Mouse (Mus musculus) spleen, adult 12 weeks (tissue): ENCODE measurements around the gene Gm20388.

Source experiments
- DNase-seq: peaks from one replicate; pipeline ENCODE4 v3.0.0; 2022; ENCODE audit warnings: low spot score

Gene Gm20388

GRCm38 (mm10) chr8:122282501-122283355 is 2372.1 kb downstream of the Gm20388 start:
- no peak for DNase-seq

DNA sequence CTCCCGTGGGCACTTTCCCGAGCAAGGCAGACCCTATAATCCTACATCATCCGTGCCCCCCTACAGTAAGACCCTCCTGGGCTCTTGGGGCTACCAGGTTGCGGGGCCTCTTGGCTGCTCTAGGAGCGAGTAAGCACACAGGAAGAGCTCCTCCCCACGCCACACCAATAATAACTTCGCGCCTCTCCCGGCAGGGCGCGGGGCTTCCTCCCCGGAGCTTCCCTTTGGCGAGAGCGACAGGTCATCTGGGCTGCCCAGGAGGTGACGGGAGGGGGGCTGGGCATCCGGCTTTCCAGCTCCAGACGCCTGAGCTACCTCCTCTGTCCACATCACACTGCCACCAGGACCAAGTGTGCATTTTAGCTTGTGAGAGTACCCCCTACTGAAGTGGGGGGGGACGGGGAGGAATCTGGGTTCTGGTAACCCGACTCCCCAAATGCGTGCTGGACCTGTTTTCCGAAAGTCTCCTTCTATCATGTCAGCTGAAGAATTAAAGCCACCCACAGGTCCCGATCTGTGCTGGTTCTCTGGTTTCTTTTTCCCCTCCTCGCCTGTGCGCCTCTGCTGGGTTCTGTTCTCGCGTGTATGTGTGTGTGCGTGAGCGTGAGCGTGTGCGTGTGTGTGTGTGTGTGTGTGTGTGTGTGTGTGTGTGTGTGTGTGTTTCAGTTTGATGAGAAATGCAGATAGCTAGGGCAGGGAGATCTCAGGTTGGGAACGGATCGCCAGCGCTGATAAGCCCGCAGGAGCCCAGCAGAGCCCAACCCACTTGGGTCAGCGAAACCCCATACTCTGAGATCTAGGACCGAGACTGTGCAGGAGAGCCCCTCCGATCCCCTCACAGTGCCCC is 2372.9 kb downstream of the Gm20388 start:
- DNase-seq, result no peak

DNA sequence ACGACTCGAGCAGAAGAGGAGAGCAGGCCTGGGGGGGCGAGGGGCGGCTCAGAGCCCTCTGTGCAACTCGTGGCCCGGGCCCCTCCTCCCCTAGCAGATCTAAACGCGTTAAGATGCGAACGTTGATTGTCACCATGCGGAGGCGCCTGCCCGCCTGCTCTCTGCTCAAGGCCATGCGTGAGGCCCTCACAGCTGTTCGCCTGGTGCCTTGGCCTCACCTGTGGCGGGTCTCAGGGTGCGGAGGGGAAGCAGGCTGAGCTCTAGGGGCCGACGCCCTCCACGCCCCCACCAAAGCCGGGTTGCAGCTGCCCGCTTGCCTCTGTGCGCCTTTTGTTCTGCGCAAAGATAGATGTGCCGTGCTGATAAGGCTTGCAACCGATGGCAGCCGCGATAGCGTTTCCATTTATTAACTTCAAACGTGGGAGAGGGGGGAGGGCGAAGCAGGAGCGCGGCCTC is 2373.6 kb downstream of the Gm20388 start:
- DNase-seq, result no peak

DNA sequence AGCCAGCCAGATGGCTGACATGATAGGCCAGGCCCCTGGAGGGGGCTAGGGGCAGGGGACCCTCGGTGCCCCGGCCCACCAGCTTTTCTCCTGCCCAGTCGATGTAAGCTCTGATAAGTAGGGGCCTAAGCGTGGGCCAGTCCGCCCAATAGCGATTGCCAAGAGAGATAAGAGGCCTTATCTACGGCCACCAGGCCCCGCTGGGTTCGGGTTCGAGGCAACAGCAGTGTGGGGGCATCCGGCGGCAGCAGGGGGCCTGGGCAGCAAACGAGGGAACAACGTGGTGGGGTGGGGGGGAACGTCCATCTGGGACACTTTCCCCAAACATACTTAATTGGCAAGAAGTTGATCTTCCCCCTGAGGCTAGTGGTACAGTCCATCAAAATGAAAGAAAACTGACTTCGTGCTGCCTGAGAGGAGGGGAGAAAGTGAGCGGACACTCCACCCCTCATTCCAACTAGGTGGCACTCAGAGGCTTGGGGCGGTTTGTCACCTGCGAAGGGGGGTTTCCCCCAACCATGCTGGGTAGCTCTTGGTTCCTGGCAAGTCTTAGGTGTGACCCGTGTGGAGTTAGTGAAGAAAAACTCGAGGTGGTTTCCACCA is 2374.1 kb downstream of the Gm20388 start:
- DNase-seq, result peak; percentile 66

DNA sequence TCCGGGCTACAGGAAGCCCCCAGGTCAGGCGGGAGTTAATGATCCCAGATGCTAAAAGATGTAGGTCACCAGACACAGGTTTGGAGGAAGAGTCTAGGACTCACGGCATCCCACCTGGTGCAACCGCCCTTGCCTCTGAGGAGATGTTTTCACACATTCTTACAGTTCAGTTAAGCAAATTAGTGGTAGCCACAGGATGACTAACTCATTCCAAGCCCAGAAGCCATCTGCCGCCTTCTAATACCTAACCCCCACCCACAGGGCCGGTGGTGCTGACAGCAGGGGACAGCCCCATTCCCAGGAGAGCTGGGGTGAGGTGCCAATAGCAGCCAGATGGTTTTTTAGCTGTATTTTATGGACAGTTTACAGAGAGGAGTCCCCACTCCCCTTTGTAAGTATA is 2375.1 kb downstream of the Gm20388 start:
- DNase-seq, result no peak

GRCm38 (mm10) chr8:122286899-122287298 is 2376.3 kb downstream of the Gm20388 start:
- peak; percentile 81 for DNase-seq

DNA sequence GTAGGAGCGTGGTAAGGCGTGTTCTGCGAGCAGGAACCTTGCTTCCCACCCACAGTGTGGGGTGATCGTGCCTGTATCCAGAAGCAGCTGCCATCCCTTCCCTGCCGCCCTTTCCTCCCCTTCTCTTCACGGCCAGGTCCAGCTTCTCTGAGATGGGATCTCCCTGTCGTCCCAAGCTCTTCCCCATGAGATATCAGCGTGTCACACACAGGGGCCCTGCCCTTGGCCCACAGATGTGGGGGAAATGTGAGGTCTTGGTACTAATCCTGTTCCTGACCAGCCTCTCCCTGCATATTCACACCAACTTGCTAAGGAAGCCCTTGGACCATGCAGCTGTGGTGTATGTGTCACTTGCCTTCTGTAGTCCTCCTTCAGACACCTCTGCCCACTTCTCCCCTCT is 2377.1 kb downstream of the Gm20388 start:
- DNase-seq, result no peak

GRCm38 (mm10) chr8:122288344-122288743 is 2377.7 kb downstream of the Gm20388 start:
- DNase-seq, result no peak

DNA sequence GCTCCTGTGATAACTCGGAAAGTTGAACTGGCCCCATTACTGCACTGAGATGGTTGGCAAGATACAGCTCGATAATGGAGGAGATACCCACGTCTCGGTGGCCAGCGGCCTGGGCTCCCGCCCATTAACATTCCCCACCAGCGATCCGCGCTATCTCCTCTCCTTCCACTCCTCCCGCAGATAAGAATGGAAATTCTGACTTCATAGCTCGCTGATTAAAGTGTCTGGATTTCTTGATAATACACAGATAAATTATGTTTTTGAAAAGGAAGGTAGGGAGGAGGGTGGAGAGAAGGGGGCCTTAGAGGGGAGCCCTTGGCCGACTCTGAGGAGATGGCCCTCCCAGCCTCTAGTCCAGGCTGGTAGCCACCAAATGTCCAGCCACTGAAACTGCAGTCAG is 2380.4 kb downstream of the Gm20388 start:
- DNase-seq, result no peak

DNA sequence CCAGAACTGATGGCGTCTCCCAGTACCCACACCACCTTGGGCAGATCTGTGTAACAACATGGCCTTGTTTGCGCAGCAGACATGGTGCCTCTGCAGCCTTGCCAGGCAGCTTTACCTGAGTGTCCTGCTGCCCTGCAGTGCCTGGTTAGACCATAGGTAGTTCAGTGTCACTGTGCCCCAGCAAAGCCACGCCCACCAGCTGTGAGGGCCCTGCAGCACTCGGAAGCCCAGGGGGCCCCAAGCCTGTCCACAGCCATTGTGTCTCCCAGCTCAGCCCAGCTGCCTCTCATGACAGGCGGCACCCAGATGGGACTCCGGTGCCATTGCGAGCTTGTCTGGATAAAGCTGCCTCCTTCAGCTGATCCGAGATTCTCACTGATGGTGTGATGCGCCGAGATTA is 2380.9 kb downstream of the Gm20388 start:
- DNase-seq, result no peak

DNA sequence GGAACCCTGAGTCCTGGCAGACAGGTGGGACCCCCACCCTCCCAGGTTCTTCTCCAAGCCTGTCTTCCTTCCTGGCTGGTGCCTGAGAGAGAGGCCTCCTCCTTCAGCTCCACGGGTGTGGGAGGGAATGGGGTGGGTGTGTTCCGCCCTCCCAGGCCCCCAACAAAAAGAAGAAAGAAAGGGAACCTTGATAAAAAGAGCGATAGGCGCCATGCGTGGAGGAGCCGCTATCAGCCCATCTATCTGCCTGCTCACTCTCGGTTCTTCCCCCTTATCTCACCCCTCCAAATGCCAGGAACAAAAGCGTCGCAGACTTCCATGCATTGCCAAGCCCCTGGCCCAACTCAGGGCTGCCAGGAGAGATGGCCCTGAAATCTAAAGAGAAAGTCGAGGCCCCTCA is 2382.8 kb downstream of the Gm20388 start:
- no peak for DNase-seq

- no peak for DNase-seq
Measured at GRCm38 (mm10) chr8:122294273-122294683, 2383.6 kb downstream of the Gm20388 start.

DNA sequence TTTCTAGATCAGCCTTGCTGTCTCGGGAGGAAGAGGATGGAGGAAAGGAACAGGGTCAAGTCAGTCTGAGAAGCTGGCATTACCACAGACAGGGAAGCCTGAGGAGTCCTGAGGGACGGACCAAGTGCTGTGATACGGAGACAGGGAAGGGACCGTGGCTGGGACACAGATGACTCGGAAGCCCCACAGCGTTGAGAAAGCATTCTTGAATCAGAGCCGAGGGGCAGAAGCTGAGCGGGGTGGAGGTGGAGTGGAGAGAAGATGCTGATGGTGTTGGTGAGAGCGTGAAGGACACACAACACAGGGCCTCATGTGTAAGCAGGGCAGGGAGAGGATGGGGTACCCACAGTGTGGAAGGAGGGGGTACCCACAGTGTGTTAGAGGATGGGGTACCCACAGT is 2384.7 kb downstream of the Gm20388 start:
- no peak for DNase-seq

DNA sequence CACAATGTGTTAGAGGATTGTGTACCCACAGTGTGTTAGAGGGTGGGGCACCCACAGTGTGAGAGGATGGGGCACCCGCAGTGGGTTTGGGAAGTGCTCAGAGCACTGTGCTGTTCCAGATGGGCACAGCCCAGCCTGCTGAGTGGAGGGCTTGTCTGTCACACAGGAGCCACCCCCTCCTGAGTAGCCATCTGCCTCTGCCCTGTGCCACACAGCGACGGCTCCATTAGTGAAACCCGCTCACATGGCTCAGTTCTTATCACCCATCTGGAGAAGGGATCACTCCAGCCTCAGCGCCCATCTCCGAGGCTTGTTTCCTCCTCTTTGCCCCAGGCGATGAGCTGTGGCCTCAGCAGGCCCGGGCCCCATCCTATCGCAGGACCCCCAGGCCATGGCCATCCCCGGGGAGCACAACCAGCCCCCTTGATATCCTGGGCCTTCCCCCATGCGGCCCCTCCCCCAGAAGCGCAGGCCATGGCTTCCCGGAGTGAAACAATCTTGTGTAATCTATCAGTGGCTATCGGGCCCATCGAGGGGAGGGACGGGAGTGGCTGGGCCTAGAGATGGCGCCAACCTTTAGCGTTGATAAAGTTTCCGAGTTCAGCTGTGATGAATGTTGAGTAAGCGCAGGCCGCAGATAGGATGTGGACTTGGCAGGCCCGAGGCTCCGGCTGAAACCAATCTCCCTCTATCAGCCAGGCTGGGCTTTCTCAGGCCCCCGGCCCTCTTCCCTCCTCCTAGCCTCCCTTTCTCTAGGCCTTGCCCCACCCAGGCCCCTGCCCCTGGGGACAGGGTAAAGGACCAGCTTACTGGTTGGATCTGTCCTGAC is 2385.7 kb downstream of the Gm20388 start:
- DNase-seq, result no peak

DNA sequence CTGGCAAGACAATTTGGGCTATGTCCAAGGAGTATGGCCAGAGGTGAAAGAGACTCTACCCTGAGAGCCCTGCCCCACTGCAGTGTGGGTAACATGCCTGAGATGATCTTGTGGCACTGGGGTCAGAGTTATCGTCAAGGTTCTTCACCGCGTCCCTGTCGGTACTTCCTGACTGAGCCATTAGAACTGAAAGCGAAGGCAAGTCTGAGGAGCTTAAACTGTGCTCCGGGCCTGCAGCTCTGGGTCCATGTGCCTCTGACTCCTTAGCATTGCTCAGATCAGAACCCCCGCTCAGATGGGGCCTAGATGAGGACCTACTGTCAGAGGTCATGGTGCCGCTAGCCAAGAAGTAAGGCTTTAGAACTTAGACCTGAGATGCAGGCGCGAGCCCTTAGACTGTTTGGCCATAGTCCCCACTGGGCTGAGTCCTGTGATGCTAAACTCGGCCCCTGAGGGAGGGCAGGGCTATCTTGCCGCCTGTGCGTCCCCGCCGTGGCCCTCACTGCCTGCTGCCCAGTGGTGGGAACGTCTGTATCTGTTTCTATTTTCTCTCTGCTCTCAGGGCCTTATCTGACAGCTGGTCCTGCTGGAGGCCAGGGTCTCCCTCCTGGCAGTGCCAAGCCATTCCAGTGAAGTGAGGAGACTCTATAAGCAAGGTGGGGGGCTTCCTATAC is 2389.1 kb downstream of the Gm20388 start:
- DNase-seq, result no peak

- DNase-seq, result no peak
Measured at GRCm38 (mm10) chr8:122301081-122301480, 2390.4 kb downstream of the Gm20388 start.

DNA sequence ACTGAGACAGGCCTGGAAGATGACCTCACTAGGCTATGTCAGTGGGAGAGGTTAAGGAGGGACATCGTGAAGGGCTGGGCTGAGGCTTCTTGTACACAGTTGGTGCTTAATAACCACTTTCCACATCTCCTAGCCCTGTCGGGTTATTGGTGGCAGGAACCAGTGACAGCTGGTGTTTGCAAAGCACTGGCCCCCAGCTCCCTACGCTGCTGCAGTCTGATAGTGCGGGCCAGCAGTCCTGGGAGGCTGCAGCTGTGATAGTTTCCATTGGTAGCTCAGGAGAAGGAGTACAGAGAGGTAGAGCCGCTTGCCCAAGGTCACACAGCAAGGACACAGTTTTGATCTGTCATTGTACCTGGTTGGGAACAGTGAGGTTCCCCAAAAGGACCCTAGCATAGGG is 2391.2 kb downstream of the Gm20388 start:
- DNase-seq, result no peak

- DNase-seq, result no peak
Measured at GRCm38 (mm10) chr8:122303451-122303850, 2392.8 kb downstream of the Gm20388 start.

- DNase-seq, result no peak
Measured at GRCm38 (mm10) chr8:122304058-122304457, 2393.4 kb downstream of the Gm20388 start.

DNA sequence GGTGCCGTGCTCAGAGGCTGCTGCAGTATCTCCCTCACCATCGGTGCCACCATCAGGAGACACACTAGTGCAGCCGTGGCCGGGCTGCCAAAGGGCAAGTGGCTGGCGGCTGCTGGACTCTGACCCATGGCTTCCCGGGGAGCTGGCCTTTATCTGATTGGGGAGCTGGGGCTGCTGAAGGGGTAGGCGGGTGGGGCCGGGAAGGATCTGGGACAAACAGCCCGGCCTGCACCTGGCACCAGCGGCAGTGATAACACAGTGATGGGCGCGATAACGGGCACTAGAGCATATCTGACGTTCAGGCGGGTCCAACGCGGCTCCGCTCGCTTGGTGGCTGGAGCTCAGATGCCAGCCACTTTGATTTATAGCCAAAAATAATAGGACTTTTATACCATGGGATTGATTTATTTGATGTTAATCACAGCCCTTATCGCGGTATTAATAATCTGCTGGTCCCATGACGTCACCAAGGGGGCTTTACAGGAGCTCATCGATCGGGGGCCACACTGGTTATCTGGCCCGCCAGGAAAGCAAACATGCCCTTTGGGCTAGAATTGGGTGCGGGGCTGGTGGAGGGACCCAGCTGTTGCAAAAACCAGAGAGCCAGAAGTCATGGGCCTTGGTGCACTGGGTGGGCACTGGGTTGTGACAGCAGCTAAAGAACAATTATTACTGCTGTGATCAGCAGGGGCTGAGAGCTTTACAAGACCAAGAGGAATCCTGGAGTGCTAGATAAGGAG is 2396.2 kb downstream of the Gm20388 start:
- no peak for DNase-seq
